Mouse (Mus musculus): ENCODE data around the gene Mrpl11.
A peak's percentile ranks its signal among the peaks of the same experiment; 100 is the strongest.
"Not testable (repeated sequence)": the region's sequence is repeated elsewhere in the genome, so short reads cannot be mapped to it uniquely, and the experiment has no call there.

The Mrpl11 gene

GRCm38 (mm10) chr19:4961928-4962601 lies at the start of gene Mrpl11:
Gene Mrpl11, plus strand, starts transcription at chr19:4962147.
- DNase-seq (ENCODE audit: low read depth in 1 of 2, low spot score in 2 of 2), result peak; percentile 71 to 80

DNA sequence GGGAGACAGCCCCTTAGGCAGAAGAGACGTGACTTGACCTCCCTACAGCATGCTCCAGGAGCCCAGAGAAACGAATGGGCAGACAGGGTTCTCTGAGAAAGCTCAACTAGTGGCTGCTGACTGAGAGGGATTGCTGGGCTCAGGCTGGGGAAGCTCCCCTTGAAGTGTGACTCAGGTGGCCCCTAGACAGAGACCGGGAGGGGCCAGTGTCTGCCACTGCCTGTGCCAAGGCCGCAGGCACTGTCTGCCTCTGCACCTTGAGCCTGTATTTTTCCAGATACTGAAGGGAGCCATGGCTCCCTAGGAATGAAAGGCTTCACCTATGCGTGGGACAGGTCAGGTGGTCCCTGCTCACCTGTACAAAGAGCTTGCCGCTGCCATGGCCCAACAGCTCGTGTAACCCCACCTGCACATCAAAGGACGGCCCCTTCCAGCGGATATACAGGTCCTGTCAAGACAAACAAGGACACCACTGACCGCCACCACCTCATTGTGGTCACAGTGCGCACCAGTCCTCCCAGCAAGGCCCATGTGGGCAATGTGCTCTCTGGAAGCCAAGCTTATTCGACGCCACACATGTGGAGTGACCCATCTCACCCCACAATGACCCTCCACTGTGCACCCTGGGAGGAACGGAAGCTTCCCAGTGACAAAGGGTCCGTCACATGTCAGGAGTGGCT lies 45.9 kb upstream of the Mrpl11 start:
- DNase-seq (ENCODE audit: low read depth in 1 of 2, low spot score in 2 of 2), result no peak

- no peak for DNase-seq (ENCODE audit: low read depth in 1 of 2, low spot score in 2 of 2)
Measured at GRCm38 (mm10) chr19:4916827-4917226, 45.1 kb upstream of the Mrpl11 start.

DNA sequence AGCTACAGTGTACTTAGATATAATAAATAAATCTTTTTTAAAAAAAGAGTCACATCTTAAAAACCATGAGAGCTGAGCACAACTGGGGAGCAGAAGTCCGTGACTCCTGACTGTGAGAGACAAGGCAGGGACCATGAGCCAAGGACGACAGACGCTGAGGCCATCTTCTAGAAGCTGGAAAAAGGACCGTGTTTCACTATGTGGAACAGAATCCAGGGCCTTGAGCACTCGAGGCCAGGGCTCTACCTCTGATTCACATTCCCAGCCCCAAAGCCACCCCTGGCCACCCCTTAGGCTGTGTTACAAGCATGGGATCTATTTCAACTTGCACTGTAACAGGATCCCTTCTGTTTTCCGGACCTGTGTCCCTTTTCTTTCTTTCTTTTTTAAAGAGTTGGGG lies 42.3 kb upstream of the Mrpl11 start:
- no peak for DNase-seq (ENCODE audit: low read depth in 1 of 2, low spot score in 2 of 2)

GRCm38 (mm10) chr19:4925121-4925860 lies 36.7 kb upstream of the Mrpl11 start:
- DNase-seq (ENCODE audit: low read depth in 1 of 2, low spot score in 2 of 2), result no peak

- peak; percentile 89 to 93 for DNase-seq (ENCODE audit: low read depth in 1 of 2, low spot score in 2 of 2)
Measured at GRCm38 (mm10) chr19:4927904-4928531, 33.9 kb upstream of the Mrpl11 start, which contains the start of gene Dpp3. Gene Dpp3, minus strand, starts transcription at chr19:4928287.

DNA sequence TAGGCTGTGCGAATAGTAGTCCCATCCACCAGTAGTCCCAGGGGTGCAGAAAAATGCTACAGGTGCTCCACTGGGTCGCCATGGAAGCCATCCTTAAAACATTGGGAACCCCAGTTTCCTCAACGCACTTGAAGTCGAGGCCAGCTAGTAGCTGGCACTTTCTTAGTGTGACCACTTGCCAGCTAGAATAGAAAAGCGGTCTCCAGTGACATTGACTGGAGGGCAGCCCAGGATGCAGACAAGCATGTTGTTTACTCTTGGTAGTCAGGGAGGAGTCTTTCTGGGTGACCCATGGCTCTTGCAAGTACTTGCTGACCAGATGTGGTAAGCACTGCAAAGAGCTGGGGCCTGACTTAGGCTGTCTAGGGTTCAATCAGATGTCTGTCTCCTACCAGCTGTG lies 33.2 kb upstream of the Mrpl11 start:
- DNase-seq (ENCODE audit: low read depth in 1 of 2, low spot score in 2 of 2), result no peak

- no peak for DNase-seq (ENCODE audit: low read depth in 1 of 2, low spot score in 2 of 2)
Measured at GRCm38 (mm10) chr19:4936896-4937295, 25.1 kb upstream of the Mrpl11 start.

DNA sequence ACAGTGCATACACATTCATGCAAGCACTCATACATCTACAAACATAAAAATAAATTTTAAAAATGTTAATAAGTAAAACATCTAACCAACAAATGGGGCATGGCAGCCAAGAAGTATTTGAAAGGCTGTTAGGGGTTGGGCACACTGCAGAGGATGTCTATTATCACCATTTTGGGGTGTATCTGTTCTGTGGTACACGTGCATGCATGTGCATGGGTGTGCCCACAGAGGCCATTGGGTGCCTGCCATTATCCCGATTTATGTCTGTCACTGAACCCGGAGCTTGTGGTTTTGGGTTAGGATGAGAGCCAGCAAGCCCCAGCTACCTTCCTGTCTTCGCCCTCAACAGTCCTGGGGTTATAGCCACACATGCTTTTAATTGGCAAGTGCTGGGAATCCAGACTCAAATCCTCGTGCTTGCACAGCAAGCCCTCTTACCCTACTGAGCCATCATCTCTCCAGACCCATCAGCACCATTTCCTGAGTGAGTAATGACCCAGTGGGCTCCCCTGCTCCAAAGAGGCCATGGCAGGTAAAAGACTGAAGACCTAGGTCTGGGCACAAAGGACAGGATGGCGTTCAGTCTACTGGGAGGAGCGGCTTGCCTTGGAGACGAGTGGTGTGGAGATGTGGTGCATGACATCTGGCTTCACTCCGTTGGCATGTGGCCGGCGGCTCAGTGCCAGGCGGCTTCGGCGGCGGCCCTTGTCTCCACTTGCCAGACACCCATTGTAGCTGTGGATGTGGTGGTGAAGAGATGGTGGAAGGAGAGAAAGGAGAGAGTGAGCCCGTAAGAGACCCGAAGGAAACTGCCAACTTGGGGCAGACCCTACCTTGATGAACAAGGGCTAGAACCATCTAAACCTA lies 24.3 kb upstream of the Mrpl11 start:
- DNase-seq (ENCODE audit: low read depth in 1 of 2, low spot score in 2 of 2), result no peak

DNA sequence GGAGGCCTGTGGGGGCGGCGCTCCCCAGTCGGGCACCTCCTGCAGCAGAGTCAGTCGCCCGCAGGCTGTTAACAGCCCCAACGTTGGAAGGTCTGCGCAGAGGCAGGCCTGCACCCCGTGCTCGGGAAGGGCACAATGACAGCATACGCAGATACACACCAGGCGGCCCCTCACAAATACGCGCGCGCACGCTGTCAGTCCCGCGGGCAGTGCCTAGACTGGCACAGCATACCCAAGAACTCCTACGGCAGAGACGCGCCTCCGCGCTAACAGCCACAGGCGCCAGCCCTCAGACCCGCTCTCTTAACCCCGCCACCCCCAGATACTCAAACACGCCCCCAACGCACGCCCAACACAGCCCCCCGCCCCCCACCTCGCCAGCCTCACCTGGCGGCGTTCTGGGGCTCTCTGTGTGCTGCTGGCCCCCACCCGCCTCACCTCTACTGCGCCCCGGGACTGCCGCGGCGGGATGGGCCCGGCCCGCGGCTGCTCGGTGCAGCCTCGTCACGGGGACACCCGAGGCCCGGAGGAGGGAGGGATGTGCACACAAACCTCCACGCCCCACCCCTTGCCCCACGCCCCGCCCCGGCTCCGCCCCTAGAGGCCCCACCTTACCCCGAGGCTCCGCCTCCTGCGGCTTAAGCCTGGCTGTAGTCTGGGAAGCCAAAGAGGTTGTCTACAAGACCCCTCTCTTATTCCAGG lies 19.2 kb upstream of the Mrpl11 start, which contains the start of gene Peli3:
Peli3 (minus strand) TSS at position 577 of the 702 bp plus-strand sequence.
- peak; percentile 24 to 43 for DNase-seq (ENCODE audit: low read depth in 1 of 2, low spot score in 2 of 2)

- DNase-seq (ENCODE audit: low read depth in 1 of 2, low spot score in 2 of 2), result no peak
Measured at GRCm38 (mm10) chr19:4943253-4943588, 18.7 kb upstream of the Mrpl11 start.

DNA sequence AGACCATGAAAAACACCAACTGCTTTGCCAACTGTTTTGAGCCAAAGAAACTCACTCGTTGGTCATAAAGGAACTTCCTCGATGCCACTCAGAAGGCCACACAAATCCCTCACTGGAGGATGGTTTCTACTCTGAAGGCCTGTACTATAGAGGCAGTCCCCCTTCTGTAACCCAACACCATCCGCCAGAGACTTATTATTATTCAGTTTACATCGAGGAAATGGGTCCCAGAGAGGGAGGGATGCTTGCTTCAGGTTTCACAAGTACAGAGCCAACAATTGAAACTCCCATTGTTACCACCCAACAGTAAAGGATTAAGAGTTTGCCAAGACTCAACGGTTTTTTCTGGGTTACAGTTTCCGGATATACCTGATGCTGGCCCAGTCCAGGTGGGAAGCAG lies 16.4 kb upstream of the Mrpl11 start:
- DNase-seq (ENCODE audit: low read depth in 1 of 2, low spot score in 2 of 2), result no peak

DNA sequence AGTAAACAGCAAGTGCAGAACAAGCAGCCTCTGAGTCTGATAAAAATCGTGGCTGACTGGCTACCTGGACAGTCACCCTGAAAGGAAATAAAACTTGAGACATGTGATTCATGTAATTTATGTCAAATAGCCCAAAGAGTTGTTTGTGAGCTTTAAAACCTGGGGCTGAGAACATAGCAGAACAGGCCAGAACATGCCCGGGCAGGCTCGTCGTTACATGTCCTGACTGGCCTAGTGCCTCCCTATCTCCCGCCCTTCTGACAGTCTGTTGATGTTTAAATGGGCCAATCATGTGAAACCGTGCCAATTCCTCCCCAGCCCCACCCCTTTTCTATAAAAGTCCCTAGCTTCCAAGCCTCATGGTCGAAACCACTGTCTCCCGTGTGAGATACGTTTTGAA lies 13.3 kb upstream of the Mrpl11 start:
- DNase-seq (ENCODE audit: low read depth in 1 of 2, low spot score in 2 of 2), result not testable (repeated sequence)

- no peak for DNase-seq (ENCODE audit: low read depth in 1 of 2, low spot score in 2 of 2)
Measured at GRCm38 (mm10) chr19:4968236-4968635, 6.3 kb downstream of the Mrpl11 start.

- no peak for DNase-seq (ENCODE audit: low read depth in 1 of 2, low spot score in 2 of 2)
Measured at GRCm38 (mm10) chr19:4981767-4982166, 19.8 kb downstream of the Mrpl11 start.

GRCm38 (mm10) chr19:4989013-4989412 lies 27.1 kb downstream of the Mrpl11 start:
- peak; percentile 54 to 72 for DNase-seq (ENCODE audit: low read depth in 1 of 2, low spot score in 2 of 2)

- no peak for DNase-seq (ENCODE audit: low read depth in 1 of 2, low spot score in 2 of 2)
Measured at GRCm38 (mm10) chr19:4989434-4990255, 27.7 kb downstream of the Mrpl11 start.

- DNase-seq (ENCODE audit: low read depth in 1 of 2, low spot score in 2 of 2), result no peak
Measured at GRCm38 (mm10) chr19:4990256-4990625, 28.3 kb downstream of the Mrpl11 start, which contains the start of gene Npas4. Gene Npas4, minus strand, starts transcription at chr19:4990316.

DNA sequence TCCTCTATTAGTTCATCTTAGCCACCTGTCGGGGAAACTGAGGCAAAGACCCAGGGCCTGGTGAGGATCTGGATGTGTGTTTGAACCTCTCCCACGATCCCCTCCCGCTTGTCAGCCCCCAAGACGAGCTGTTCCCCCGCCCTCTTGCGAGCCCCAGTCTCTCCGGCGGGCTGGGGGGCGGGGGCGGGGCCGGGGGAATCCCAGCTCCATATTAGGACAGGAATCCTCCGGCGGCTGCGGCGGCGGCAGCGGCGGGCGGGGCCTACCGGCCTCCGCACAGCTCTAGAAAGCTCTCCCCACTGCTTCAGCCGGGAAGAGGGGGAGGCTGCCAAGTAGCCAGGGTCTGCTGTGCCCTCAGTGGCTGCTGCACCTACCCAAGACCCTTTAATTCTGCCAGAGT lies 28.8 kb downstream of the Mrpl11 start:
- DNase-seq (ENCODE audit: low read depth in 1 of 2, low spot score in 2 of 2), result no peak

Data from monocyte, adult 2 months (primary cell).